Mouse (Mus musculus): ENCODE data around the gene Scaf4.
"Not testable (repeated sequence)": the region's sequence is repeated elsewhere in the genome, so short reads cannot be mapped to it uniquely, and the experiment has no call there.

Gene Scaf4

DNA sequence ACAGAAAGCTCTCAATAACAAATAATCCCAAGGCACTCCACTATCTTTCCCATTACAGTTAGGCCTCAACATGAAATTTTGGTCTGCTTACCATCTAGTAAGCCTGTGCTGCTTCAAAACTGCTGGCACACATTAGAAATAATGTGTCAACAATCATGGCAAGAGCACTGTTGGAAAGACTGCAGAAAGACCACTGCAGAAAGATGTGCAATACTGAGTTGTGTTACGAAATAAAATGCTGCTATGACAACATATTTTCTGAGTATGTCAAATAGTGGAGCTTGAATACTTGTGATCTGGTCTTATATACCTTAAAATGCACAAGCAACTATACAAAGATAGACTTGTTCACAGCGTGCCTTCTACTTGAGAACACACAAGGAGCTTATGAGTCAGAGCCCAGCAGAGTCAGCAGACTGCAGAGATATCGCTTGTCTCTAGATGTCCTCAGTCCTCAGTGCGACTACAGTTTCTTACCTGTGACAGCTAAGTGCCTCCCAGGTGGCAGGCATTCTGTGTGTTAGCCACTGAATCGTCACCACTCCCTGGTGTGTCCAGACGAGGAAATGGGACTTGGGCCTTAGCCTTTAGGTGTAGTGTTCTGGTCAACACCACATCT is 45.1 kb downstream of the Scaf4 start:
- DNase-seq (ENCODE audit: low spot score in 2 of 2), result no peak

DNA sequence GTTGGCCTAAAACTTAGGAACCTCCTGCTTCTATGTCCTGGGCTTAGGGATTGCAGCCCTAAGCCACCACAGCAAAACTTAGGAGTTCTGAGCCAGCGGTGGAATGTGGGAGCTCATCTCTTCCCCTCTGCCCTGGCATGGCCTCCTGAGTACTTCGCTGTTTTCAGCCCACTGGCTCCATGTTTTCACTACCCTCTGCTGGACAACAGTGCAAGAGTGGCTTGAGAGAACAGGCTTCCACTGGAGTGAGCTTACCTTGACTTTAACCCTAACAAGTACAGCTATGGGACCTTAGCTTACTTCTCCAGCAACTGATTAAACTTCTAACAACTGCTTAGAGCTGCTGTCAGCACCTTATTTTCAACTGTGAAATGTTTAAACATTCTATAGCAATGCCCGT is 49.1 kb downstream of the Scaf4 start:
- no peak for DNase-seq (ENCODE audit: low spot score in 2 of 2)

GRCm38 (mm10) chr16:90234617-90235016 is 49.7 kb downstream of the Scaf4 start:
- DNase-seq (ENCODE audit: low spot score in 2 of 2), result no peak

GRCm38 (mm10) chr16:90233702-90234101 is 50.6 kb downstream of the Scaf4 start:
- no peak for DNase-seq (ENCODE audit: low spot score in 2 of 2)

DNA sequence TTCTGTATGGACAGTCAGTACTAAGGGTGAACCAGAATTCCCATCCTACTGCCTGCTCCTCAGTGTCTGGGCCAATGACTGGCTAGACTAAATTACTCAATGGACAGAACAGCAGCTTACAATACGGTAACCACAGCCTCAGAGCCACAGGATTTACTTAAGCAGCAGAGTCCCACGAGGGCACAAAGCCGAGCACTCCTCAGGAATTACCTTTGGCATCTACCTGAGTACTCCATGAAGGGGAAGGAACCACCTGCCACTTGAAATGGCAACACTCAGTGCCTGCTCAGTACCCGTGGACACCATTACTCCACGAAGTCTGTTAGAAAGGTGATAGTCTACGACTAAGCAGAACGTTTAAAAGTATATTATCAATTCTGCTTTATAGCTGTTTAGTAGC is 53.0 kb downstream of the Scaf4 start:
- no peak for DNase-seq (ENCODE audit: low spot score in 2 of 2)

DNA sequence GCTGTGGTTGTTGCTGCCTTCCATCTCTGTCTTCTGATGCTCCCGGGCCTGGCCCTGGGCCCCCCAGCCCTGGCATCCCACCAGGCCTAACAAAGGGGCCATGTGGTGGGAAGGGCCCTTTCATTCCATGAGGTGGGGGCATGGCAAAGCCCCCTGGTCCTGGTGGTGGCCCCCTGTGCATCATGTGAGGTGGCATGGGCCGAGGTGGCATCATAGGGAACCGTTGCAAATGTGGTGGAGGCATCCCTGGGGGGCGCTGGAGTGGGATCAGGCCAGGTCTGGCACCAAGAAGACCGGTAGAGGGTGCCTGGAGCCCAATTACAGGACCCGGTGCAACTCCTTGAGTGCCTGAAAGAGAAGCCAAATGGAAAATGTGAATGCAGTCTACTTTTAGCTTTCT is 54.4 kb downstream of the Scaf4 start:
- DNase-seq (ENCODE audit: low spot score in 2 of 2), result no peak

- no peak for DNase-seq (ENCODE audit: low spot score in 2 of 2)
Observed at GRCm38 (mm10) chr16:90221441-90222070, 62.7 kb downstream of the Scaf4 start.

- DNase-seq (ENCODE audit: low spot score in 2 of 2), result peak in 1 of 2 experiments; percentile 7
Observed at GRCm38 (mm10) chr16:90220892-90221431, 63.3 kb downstream of the Scaf4 start.

DNA sequence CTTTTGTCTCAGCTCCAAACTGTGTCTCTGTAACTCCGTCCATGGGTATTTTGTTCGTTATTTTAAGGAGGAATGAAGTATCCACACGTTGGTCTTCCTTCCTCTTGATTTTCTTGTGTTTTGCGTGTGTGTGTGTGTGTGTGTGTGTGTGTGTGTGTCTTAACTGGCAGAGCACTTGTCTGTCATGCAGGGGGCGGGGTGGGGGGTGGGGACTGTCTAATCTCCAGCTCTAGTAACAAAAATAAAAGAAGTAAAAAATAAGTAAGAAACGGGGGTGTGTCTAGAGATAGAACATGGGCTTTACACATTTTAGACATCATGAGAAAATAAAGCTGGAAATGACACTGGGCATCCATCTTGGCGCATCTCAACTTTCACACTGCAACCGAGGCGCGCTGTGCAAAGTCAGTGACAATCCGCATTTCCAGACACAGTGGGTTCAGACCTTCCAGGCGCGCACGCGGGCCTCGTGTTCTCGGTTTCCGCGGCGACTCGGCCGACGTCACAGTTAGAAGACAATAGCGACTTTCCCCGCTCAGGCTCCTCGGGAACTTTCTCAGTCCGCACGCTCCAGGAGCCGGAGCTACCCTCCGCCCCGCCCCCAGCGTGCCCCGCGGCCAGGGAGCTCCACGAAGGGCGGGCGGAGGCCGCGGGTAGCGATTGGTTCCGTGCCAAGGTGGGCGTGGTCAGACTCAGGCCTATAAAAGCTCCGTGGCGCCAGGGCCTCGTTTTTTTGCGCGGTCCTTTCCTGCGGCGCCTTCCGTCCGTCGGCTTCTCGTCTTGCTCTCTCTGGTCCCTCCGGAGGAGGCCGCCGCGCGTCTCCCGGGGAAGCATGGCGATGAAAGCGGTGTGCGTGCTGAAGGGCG is 64.0 kb downstream of the Scaf4 start, which contains the start of gene Sod1:
Gene Sod1 (plus strand): TSS at position 729 of the 866 bp plus-strand sequence.
- peak; percentile 94 to 96 for DNase-seq (ENCODE audit: low spot score in 2 of 2)

DNA sequence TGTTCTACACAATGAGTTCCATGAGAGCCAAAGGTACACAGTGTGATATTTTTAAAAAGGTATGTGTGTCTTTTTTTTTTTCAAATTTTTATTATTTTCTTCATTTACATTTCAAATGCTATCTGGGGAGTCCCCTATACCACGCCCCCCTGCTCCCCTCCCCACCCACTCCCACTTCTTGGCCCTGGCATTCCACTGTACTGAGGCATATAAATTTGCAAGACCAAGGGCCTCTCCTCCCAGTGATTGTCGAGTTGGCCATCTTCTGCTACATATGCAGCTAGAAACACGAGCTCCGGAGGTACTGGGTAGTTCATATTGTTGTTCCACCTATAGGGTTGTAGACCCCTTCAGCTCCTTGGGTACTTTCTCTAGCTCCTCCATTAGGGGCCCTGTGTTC is 64.9 kb downstream of the Scaf4 start:
- not testable (repeated sequence) for DNase-seq (ENCODE audit: low spot score in 2 of 2)

GRCm38 (mm10) chr16:90217926-90218325 is 66.4 kb downstream of the Scaf4 start:
- DNase-seq (ENCODE audit: low spot score in 2 of 2), result no peak

- no peak for DNase-seq (ENCODE audit: low spot score in 2 of 2)
Observed at GRCm38 (mm10) chr16:90217356-90217755, 66.9 kb downstream of the Scaf4 start.

DNA sequence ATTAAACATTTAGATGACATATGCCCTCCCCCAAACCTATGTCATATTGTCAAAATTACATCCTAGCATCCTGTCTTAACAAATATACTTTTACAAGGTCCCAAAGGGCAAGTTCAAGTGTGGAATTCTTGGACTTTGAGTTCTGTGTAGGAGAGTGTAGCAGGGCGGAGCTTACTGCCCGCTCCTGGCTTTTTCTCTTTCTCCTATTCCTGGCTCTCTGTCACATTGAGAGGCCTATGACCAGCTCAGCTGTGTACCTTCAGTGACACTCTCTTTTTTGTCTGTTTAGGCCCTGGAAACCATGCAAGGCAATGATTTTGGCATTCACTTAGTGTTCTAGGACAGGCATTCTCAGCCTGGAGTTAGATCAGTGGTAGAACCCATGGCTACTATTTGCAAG is 67.9 kb downstream of the Scaf4 start:
- no peak for DNase-seq (ENCODE audit: low spot score in 2 of 2)

DNA sequence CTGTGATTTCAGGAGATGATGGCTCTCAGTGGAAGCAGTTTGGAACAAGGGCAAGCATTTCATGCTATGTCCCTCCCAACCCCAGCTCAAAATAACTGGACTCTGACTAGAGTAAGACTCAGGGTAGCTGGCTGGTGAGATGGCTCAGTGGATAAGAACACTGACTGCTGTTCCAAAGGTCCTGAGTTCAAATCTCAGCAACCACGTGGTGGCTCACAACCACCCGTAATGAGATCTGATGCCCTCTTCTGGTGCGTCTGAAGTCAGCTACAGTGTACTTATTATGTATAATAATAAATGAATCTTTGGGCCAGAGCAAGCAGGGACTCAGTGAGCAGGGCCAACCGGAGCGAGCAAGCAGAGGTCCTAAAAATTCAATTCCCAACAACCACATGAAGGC is 68.4 kb downstream of the Scaf4 start:
- not testable (repeated sequence) for DNase-seq (ENCODE audit: low spot score in 2 of 2)

GRCm38 (mm10) chr16:90214731-90215565 is 69.4 kb downstream of the Scaf4 start:
- DNase-seq (ENCODE audit: low spot score in 2 of 2), result no peak

GRCm38 (mm10) chr16:90213477-90214339 is 70.6 kb downstream of the Scaf4 start:
- no peak for DNase-seq (ENCODE audit: low spot score in 2 of 2)

DNA sequence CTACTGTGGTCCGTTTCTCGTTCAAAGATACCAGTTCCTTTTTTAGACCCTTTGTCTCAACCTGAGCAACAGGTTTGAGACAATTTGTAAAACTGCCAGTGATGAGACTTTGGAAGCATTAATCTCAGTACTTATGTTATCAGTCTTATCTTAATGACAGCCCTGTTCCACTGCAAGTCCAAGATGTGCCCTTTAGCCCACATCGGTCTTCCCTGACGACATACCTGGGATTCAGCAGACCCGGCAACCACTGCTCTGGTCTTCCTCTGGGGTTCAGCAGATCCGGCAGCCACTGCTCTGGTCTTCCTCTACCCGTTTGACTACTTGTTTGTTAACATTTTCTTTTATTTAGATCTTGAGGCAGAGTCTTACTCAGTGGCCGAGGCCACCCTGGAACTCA is 72.5 kb downstream of the Scaf4 start:
- no peak for DNase-seq (ENCODE audit: low spot score in 2 of 2)

DNA sequence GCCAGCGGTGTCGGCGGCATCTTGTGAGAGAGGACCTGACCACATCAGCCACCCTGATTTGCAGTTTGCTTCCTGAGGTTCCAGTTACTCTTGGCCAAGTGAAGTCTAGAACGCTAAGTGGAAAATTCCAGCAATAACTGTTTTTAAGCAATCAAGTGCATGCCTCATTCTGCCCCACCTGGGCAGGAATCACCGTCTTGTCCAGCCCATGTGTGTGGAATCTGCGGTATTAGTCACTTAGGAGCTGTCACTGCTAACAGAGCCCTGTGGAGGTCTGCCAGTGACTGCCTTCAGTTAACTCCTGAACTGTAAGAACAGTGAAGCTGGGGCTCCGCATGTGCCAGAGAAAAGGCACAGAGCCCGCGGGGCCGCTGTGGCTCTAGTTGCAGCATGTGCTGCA is 73.6 kb downstream of the Scaf4 start:
- no peak for DNase-seq (ENCODE audit: low spot score in 2 of 2)

DNA sequence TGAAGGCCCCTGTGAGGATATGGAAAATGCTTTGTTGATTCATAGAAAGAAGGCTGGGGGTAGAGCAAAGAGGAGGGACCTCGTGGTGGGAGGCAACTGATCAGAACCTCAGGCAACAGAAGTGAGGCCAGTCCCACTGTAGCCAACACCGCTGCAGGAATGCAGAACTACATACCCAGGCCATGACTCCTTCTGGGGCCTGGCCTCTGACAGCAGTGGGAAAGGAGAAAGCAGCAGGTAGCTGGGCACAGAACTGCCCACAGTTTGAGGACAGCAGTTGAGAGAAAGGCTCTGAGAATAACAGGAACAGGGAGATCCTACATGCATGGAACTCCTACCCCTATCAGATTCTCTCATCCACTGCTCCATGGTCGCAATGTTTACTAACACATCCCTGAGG is 75.3 kb downstream of the Scaf4 start:
- DNase-seq (ENCODE audit: low spot score in 2 of 2), result no peak

- DNase-seq (ENCODE audit: low spot score in 2 of 2), result no peak
Observed at GRCm38 (mm10) chr16:90204868-90205267, 79.4 kb downstream of the Scaf4 start.
